Mouse (Mus musculus): ENCODE data around the gene Aif1. TPM values are rescaled to one million over a fixed set of nuclear protein-coding genes. Genes with fewer than 3 reads are reported as not detected.

Gene Aif1
- total and polyA plus RNA-seq, 3 experiments, result 7.0 to 14.7 (median 14.1) TPM

- in situ Hi-C loops (cut with MboI; ENCODE audit: low pct_ligation_motif_present, low pct_unique_long_range_greater_than_20kb, low sequenced_read_pairs), result no loop called here
- H3K27me3 ChIP-seq (replicated peaks), result no peaks in the 10 kb centered on the region
- no peaks in the 10 kb centered on the region for H3K36me3 ChIP-seq (replicated peaks in 1 of 2; ENCODE audit: control insufficient read depth in 1 of 2, insufficient read depth in 1 of 2, low read length in 1 of 2)
- TF ChIP-seq MAZ (IDR thresholded peaks at IDR 0.05; ENCODE audit: low read depth, low read length) (no peak), CTCF (conservative IDR thresholded peaks at IDR 0.05 in 1 of 2, IDR thresholded peaks at IDR 0.05 in 1 of 2; ENCODE audit: low read depth in 2 of 2, low read length in 2 of 2) (peak; percentile 9 to 27; a peak in 2 of 4 replicates), SIN3A (IDR thresholded peaks at IDR 0.05; ENCODE audit: low read length) (no peak), BHLHE40 (IDR thresholded peaks at IDR 0.05; ENCODE audit: low read depth, low read length) (no peak), SMC3 (IDR thresholded peaks at IDR 0.05; ENCODE audit: low read depth, low read length) (no peak), CHD1 (IDR thresholded peaks at IDR 0.05; ENCODE audit: low read depth, low read length) (no peak)
- H3K27ac ChIP-seq (ENCODE audit: insufficient read depth, low read depth), result no peak overlapping the region
- dilution Hi-C loops (cut with MboI; ENCODE audit: extremely low pct_ligation_motif_present, extremely low pct_unique_long_range_greater_than_20kb, low sequenced_read_pairs), result no loop called here
- H3K4me3 ChIP-seq (replicated peaks in 1 of 3; ENCODE audit: low read depth in 2 of 3, low read length in 2 of 3, poor library complexity in 1 of 3), result no peak overlapping the region
- H3K9ac ChIP-seq (ENCODE audit: insufficient read depth, low read depth), result no peak overlapping the region
- H3K9me3 ChIP-seq (replicated peaks; ENCODE audit: low read length), result no peaks in the 10 kb centered on the region
- no peak for DNase-seq (ENCODE audit: extremely low read depth)
- no peaks in the 10 kb centered on the region; the same call in 1 of the 2 replicates for H3K79me2 ChIP-seq (replicated peaks; ENCODE audit: control insufficient read depth, extremely low read depth, insufficient read depth, poor library complexity, severe bottlenecking)
- H3K4me1 ChIP-seq (ENCODE audit: control insufficient read depth in 1 of 2, insufficient read depth in 2 of 2), result peaks cover 31 to 51% of the 10 kb centered on the region in 2 experiments
- H3K4me2 ChIP-seq (ENCODE audit: insufficient read depth, low read depth, poor library complexity, severe bottlenecking), result no peak overlapping the region
These were observed 15.9 kb upstream of the Aif1 start for GRCm38 (mm10) chr17:35191723-35192122.

DNA sequence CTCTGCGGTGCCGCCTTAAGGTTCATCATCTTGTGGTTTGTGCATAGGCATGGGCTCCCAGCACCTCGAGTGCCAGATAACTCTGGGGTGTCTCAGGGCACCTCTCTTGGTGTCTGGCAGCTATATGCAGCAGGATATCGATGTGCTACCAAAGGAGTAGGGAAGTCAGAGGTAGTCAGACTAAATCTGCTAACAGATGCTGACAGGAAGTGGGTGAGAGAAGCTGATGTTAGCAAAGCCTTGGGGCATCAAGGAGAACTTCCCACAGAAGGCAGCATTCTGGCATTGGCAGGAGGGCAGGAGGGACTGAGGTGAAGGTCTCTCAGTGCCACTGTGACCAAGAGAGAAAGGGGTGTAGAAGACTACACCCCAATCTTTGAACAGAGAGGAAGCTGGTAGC lies 14.2 kb upstream of the Aif1 start:
- DNase-seq (ENCODE audit: extremely low read depth), result no peak
- dilution Hi-C loops (cut with MboI; ENCODE audit: extremely low pct_ligation_motif_present, extremely low pct_unique_long_range_greater_than_20kb, low sequenced_read_pairs) (no loop called here), in situ Hi-C loops (cut with MboI; ENCODE audit: low pct_ligation_motif_present, low pct_unique_long_range_greater_than_20kb, low sequenced_read_pairs) (no loop called here)
- Histone ChIP-seq H3K4me1 (ENCODE audit: control insufficient read depth in 1 of 2, insufficient read depth in 2 of 2) (peaks cover 35 to 59% of the 10 kb centered on the region in 2 experiments), H3K9ac (ENCODE audit: insufficient read depth, low read depth) (no peak overlapping the region), H3K27me3 (replicated peaks) (no peaks in the 10 kb centered on the region), H3K4me3 (replicated peaks in 1 of 3; ENCODE audit: low read depth in 2 of 3, low read length in 2 of 3, poor library complexity in 1 of 3) (no peak overlapping the region), H3K36me3 (replicated peaks in 1 of 2; ENCODE audit: control insufficient read depth in 1 of 2, insufficient read depth in 1 of 2, low read length in 1 of 2) (no peaks in the 10 kb centered on the region), H3K4me2 (ENCODE audit: insufficient read depth, low read depth, poor library complexity, severe bottlenecking) (no peak overlapping the region), H3K27ac (ENCODE audit: insufficient read depth, low read depth) (peak overlapping the region; percentile 50; the same call in 1 of the 2 replicates), H3K79me2 (replicated peaks; ENCODE audit: control insufficient read depth, extremely low read depth, insufficient read depth, poor library complexity, severe bottlenecking) (no peaks in the 10 kb centered on the region; the same call in 1 of the 2 replicates), H3K9me3 (replicated peaks; ENCODE audit: low read length) (no peaks in the 10 kb centered on the region)
- TF ChIP-seq SIN3A (IDR thresholded peaks at IDR 0.05; ENCODE audit: low read length) (no peak), RAD21 (IDR thresholded peaks at IDR 0.05; ENCODE audit: low read depth, low read length) (no peak)

DNA sequence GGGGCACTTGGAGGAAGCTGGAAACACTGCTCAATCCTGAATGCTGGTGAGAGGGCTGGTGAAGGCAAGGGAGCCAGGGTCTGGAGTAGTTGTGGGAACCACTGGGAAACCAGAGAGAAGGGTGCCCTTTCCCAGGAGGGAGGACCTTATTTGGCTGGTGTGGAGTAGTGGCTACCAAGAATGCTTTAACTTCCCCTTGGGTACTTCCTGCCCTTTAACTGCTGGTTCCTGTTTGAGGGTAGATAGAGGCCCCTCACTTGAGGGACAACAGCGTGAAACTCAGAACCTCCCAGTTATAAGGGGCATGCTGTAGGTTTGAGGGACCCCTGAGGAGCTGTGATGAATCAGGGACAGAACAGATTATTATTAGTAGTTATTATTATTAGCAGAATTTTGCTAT lies 13.3 kb upstream of the Aif1 start:
- H3K9me3 ChIP-seq (replicated peaks; ENCODE audit: low read length), result no peaks in the 10 kb centered on the region
- dilution Hi-C loops (cut with MboI; ENCODE audit: extremely low pct_ligation_motif_present, extremely low pct_unique_long_range_greater_than_20kb, low sequenced_read_pairs) (no loop called here), in situ Hi-C loops (cut with MboI; ENCODE audit: low pct_ligation_motif_present, low pct_unique_long_range_greater_than_20kb, low sequenced_read_pairs) (no loop called here)
- H3K4me1 ChIP-seq (ENCODE audit: control insufficient read depth in 1 of 2, insufficient read depth in 2 of 2), result peaks cover 39 to 68% of the 10 kb centered on the region in 2 experiments
- H3K9ac ChIP-seq (ENCODE audit: insufficient read depth, low read depth), result no peak overlapping the region
- H3K4me2 ChIP-seq (ENCODE audit: insufficient read depth, low read depth, poor library complexity, severe bottlenecking), result no peak overlapping the region
- H3K27ac ChIP-seq (ENCODE audit: insufficient read depth, low read depth), result no peak overlapping the region
- H3K79me2 ChIP-seq (replicated peaks; ENCODE audit: control insufficient read depth, extremely low read depth, insufficient read depth, poor library complexity, severe bottlenecking), result no peaks in the 10 kb centered on the region
- no peak for DNase-seq (ENCODE audit: extremely low read depth)
- no peaks in the 10 kb centered on the region for H3K27me3 ChIP-seq (replicated peaks)
- peak; percentile 12; the same call in 1 of the 2 replicates for TF ChIP-seq ELF1 (IDR thresholded peaks at IDR 0.05; ENCODE audit: low read depth, low read length)
- TF ChIP-seq KAT2A (IDR thresholded peaks at IDR 0.05; ENCODE audit: insufficient replicate concordance, low read length), result no peak
- no peak overlapping the region for H3K4me3 ChIP-seq (replicated peaks in 1 of 3; ENCODE audit: low read depth in 2 of 3, low read length in 2 of 3, poor library complexity in 1 of 3)
- H3K36me3 ChIP-seq (replicated peaks in 1 of 2; ENCODE audit: control insufficient read depth in 1 of 2, insufficient read depth in 1 of 2, low read length in 1 of 2), result peaks cover 0 to 7% of the 10 kb centered on the region in 2 experiments

All from CH12.LX (cell line).